Comparison of ENCODE assay signal across 9 mouse cellular contexts in genomic region chr2:163642685-163643575, GRCm38 (mm10). TPM values are rescaled to one million over a fixed set of nuclear protein-coding genes. Genes with fewer than 3 reads are reported as not detected.
DNase-seq lines count a peak whose midpoint lies in the region; ATAC-seq and TF ChIP-seq lines count a peak whose summit lies in the region.
"Had no signal": no experiment of that assay in that cellular context is flagged by ENCODE, and none has a peak within 500 bp of the region (broad histone marks: within the 10 kb centered on the region; RNA-seq: fewer than 3 reads in every experiment).

No protein-coding gene starts in this region.

- H3K4me1 ChIP-seq in brown adipose tissue, adult 24 weeks (ENCODE audit: control insufficient read depth, insufficient read depth, insufficient read length, low read length), result peaks cover 10% of the 10 kb centered on the region
- H3K4me1 ChIP-seq in forebrain, embryonic 15.5 days, result peaks cover 23% of the 10 kb centered on the region
- peaks cover 25% of the 10 kb centered on the region for H3K4me1 ChIP-seq in hindbrain, embryonic 14.5 days (replicated peaks; ENCODE audit: control insufficient read depth, insufficient read depth, low read length)
- peaks cover 21% of the 10 kb centered on the region for H3K4me1 ChIP-seq in liver, adult 2 months (ENCODE audit: control insufficient read depth, insufficient read depth, low read length)
- H3K4me1 ChIP-seq in midbrain, embryonic 16.5 days (ENCODE audit: control insufficient read depth, insufficient read depth, low read length), result peaks cover 26% of the 10 kb centered on the region

- WGBS in forebrain, embryonic 15.5 days, result 90% methylated on average over 30 of the region's 30 CpGs
- WGBS in hindbrain, embryonic 14.5 days, result 89% methylated on average over 30 of the region's 30 CpGs
- WGBS in liver, adult 2 months, result 56% methylated on average over 30 of the region's 30 CpGs
- WGBS in midbrain, embryonic 16.5 days, result 92% methylated on average over 30 of the region's 30 CpGs

- no peaks in the 10 kb centered on the region for H3K9me3 ChIP-seq in forebrain, embryonic 15.5 days
- H3K9me3 ChIP-seq in hindbrain, embryonic 14.5 days (ENCODE audit: control insufficient read depth, low read length), result no peaks in the 10 kb centered on the region
- H3K9me3 ChIP-seq in midbrain, embryonic 16.5 days (replicated peaks; ENCODE audit: control insufficient read depth, low read length, poor library complexity, severe bottlenecking), result no peaks in the 10 kb centered on the region

- H3K36me3 ChIP-seq in forebrain, embryonic 15.5 days, result no peaks in the 10 kb centered on the region
- peaks cover 8% of the 10 kb centered on the region for H3K36me3 ChIP-seq in hindbrain, embryonic 14.5 days (replicated peaks; ENCODE audit: control insufficient read depth, insufficient read depth)
- H3K36me3 ChIP-seq in liver, adult 2 months (ENCODE audit: control insufficient read depth, insufficient read depth, low read length), result peaks cover 20% of the 10 kb centered on the region
- no peaks in the 10 kb centered on the region for H3K36me3 ChIP-seq in midbrain, embryonic 16.5 days (ENCODE audit: control insufficient read depth, insufficient read depth, low read length)

- no peak for TF ChIP-seq POLR2A in liver, adult 2 months (IDR thresholded peaks at IDR 0.05; ENCODE audit: extremely low read depth, insufficient read depth, low read length)

- DNase-seq in layer of hippocampus, adult 11-12 months (ENCODE audit: low spot score), result peak; percentile 59
- DNase-seq in layer of hippocampus, postnatal 25 days (ENCODE audit: extremely low spot score in 1 of 2, low spot score in 1 of 2), result no peak
- no peak for DNase-seq in hindbrain, embryonic 14.5 days (ENCODE audit: low spot score)
- peak; percentile 76 for DNase-seq in liver, adult 2 months (ENCODE audit: extremely low read depth, low read depth, low spot score)
- DNase-seq in adipocyte (ENCODE audit: low spot score), result no peak

- no peak overlapping the region for H3K9ac ChIP-seq in forebrain, embryonic 15.5 days (replicated peaks)
- peak overlapping the region; percentile 84; the same call in 1 of the 2 replicates for H3K9ac ChIP-seq in hindbrain, embryonic 14.5 days
- peak overlapping the region; percentile 77 for H3K9ac ChIP-seq in liver, adult 2 months (ENCODE audit: low read depth, low read length)
- no peak overlapping the region; the same call in 1 of the 2 replicates for H3K9ac ChIP-seq in midbrain, embryonic 16.5 days (ENCODE audit: low read depth, low read length)

- TF ChIP-seq CTCF in liver, adult 2 months (IDR thresholded peaks at IDR 0.05; ENCODE audit: low read depth, low read length), result no peak

- no peak for ATAC-seq in forebrain, embryonic 15.5 days (replicated peaks)
- ATAC-seq in hindbrain, embryonic 14.5 days (ENCODE audit: low FRiP score), result no peak
- ATAC-seq in midbrain, embryonic 16.5 days, result no peak
- ATAC-seq: Patski had no signal

- H3K4me3 ChIP-seq in brown adipose tissue, adult 24 weeks (ENCODE audit: insufficient read depth, low read depth, low read length), result peak overlapping the region; percentile 81
- H3K4me3 ChIP-seq in forebrain, embryonic 15.5 days, result peak overlapping the region; percentile 95; the same call in 1 of the 2 replicates
- peak overlapping the region; percentile 75 for H3K4me3 ChIP-seq in hindbrain, embryonic 14.5 days (replicated peaks; ENCODE audit: low read length)
- peak overlapping the region; percentile 81 for H3K4me3 ChIP-seq in liver, adult 2 months (ENCODE audit: insufficient read depth, low read depth, low read length)
- H3K4me3 ChIP-seq in midbrain, embryonic 16.5 days (ENCODE audit: low read depth, low read length), result no peak overlapping the region; the same call in 1 of the 2 replicates

- H3K4me2 ChIP-seq in forebrain, embryonic 15.5 days (replicated peaks), result peak overlapping the region; percentile 52
- peak overlapping the region; percentile 64 for H3K4me2 ChIP-seq in hindbrain, embryonic 14.5 days (replicated peaks)
- H3K4me2 ChIP-seq in midbrain, embryonic 16.5 days (ENCODE audit: low read length), result peak overlapping the region; percentile 81

- peak overlapping the region; percentile 92 for H3K27ac ChIP-seq in brown adipose tissue, adult 24 weeks (replicated peaks; ENCODE audit: low read depth, low read length)
- H3K27ac ChIP-seq in forebrain, embryonic 15.5 days (replicated peaks), result no peak overlapping the region
- no peak overlapping the region for H3K27ac ChIP-seq in hindbrain, embryonic 14.5 days
- peak overlapping the region; percentile 89 for H3K27ac ChIP-seq in liver, adult 2 months (replicated peaks; ENCODE audit: insufficient read depth, low read depth, low read length)
- H3K27ac ChIP-seq in midbrain, embryonic 16.5 days (ENCODE audit: low read length), result no peak overlapping the region

- no peaks in the 10 kb centered on the region for H3K27me3 ChIP-seq in forebrain, embryonic 15.5 days
- no peaks in the 10 kb centered on the region for H3K27me3 ChIP-seq in hindbrain, embryonic 14.5 days (ENCODE audit: control insufficient read depth, insufficient read depth, low read length)
- no peaks in the 10 kb centered on the region for H3K27me3 ChIP-seq in liver, adult 2 months (ENCODE audit: control insufficient read depth, insufficient read depth, low read length)
- no peaks in the 10 kb centered on the region for H3K27me3 ChIP-seq in midbrain, embryonic 16.5 days (ENCODE audit: control insufficient read depth, insufficient read depth, low read depth, low read length)
- H3K27me3 ChIP-seq: Patski had no signal

- peaks cover 39% of the 10 kb centered on the region for H3K79me2 ChIP-seq in liver, adult 2 months (ENCODE audit: control insufficient read depth, insufficient read depth, low read length)

RNA-seq across cellular contexts. Expression of gene Serinc3, which starts 2.0 kb away (rescaled TPM):
- total RNA-seq in layer of hippocampus, postnatal 25 days (2021), result 100 to 1,000 TPM; 191 to 207 TPM
- polyA plus RNA-seq in brown adipose tissue, adult 24 weeks (2012; ENCODE audit: insufficient read depth, insufficient read length, missing spikeins), result 113 and 134 TPM in 2 replicates
- 27.9 and 28.8 TPM in 2 replicates for polyA plus RNA-seq in forebrain, embryonic 15.5 days (2015; fragmentation: Nextera tagmentation; extraction: Ambion mirVana)
- 42.1 and 45.1 TPM in 2 replicates for polyA plus RNA-seq in hindbrain, embryonic 14.5 days (2014; fragmentation: Nextera tagmentation; extraction: Ambion mirVana)
- 123 TPM in 2 replicates for total RNA-seq in liver, adult 2 months (2014; rRNA removed)
- 122 and 124 TPM in 2 replicates for polyA plus RNA-seq in liver, adult 2 months (2012; rRNA removed)
- 35.6 and 36.4 TPM in 2 replicates for polyA plus RNA-seq in midbrain, embryonic 16.5 days (2015; fragmentation: Nextera tagmentation; extraction: Ambion mirVana)

RNA-seq across cellular contexts. Expression of gene Pkig, which starts 15.3 kb away (rescaled TPM):
- 10 to 100 TPM; 86.5 to 94.6 TPM for total RNA-seq in layer of hippocampus, postnatal 25 days (2021)
- 9.5 and 19.7 TPM in 2 replicates for polyA plus RNA-seq in brown adipose tissue, adult 24 weeks (2012; ENCODE audit: insufficient read depth, insufficient read length, missing spikeins)
- 157 and 165 TPM in 2 replicates for polyA plus RNA-seq in forebrain, embryonic 15.5 days (2015; fragmentation: Nextera tagmentation; extraction: Ambion mirVana)
- polyA plus RNA-seq in hindbrain, embryonic 14.5 days (2014; fragmentation: Nextera tagmentation; extraction: Ambion mirVana), result 107 and 117 TPM in 2 replicates
- 13.2 and 17.2 TPM in 2 replicates for total RNA-seq in liver, adult 2 months (2014; rRNA removed)
- polyA plus RNA-seq in liver, adult 2 months (2012; rRNA removed), result 35.0 and 35.2 TPM in 2 replicates
- 134 TPM in 2 replicates for polyA plus RNA-seq in midbrain, embryonic 16.5 days (2015; fragmentation: Nextera tagmentation; extraction: Ambion mirVana)

RNA-seq across cellular contexts. Expression of gene Ttpal, which starts 40.8 kb away (rescaled TPM):
- total RNA-seq in layer of hippocampus, postnatal 25 days (2021), result 10 to 100 TPM; 47.9 to 61.3 TPM
- 4.8 and 5.8 TPM in 2 replicates for polyA plus RNA-seq in brown adipose tissue, adult 24 weeks (2012; ENCODE audit: insufficient read depth, insufficient read length, missing spikeins)
- polyA plus RNA-seq in forebrain, embryonic 15.5 days (2015; fragmentation: Nextera tagmentation; extraction: Ambion mirVana), result 43.3 and 44.4 TPM in 2 replicates
- polyA plus RNA-seq in hindbrain, embryonic 14.5 days (2014; fragmentation: Nextera tagmentation; extraction: Ambion mirVana), result 51.6 and 53.5 TPM in 2 replicates
- 9.3 and 9.7 TPM in 2 replicates for total RNA-seq in liver, adult 2 months (2014; rRNA removed)
- 8.1 and 12.4 TPM in 2 replicates for polyA plus RNA-seq in liver, adult 2 months (2012; rRNA removed)
- 43.7 and 48.7 TPM in 2 replicates for polyA plus RNA-seq in midbrain, embryonic 16.5 days (2015; fragmentation: Nextera tagmentation; extraction: Ambion mirVana)

Comparison
In these comparisons a context has a peak if more than half of its experiments do, and no peak if none do; other contexts are left out.
1. DNase-seq: peak in layer of hippocampus, adult 11-12 months (single experiment) and liver, adult 2 months (single experiment); none in layer of hippocampus, postnatal 25 days (0 of 2), hindbrain, embryonic 14.5 days (single experiment) and adipocyte (single experiment).
2. H3K27ac ChIP-seq: peak in brown adipose tissue, adult 24 weeks (single experiment) and liver, adult 2 months (single experiment); none in forebrain, embryonic 15.5 days (single experiment), hindbrain, embryonic 14.5 days (single experiment) and midbrain, embryonic 16.5 days (single experiment).
3. H3K9ac ChIP-seq: peak in hindbrain, embryonic 14.5 days (single experiment) and liver, adult 2 months (single experiment); none in forebrain, embryonic 15.5 days (single experiment) and midbrain, embryonic 16.5 days (single experiment).
4. Peak in every context shown above with its lines, with median percentiles within 50 percentile points of each other: H3K4me2 ChIP-seq.